Mouse (Mus musculus): Measurements from ENCODE around the gene Padi1.

- TF ChIP-seq CTCF (IDR thresholded peaks at IDR 0.05; ENCODE audit: low read depth, low read length) (no peak), POLR2A (IDR thresholded peaks at IDR 0.05; ENCODE audit: borderline replicate concordance, low read depth, low read length) (no peak)
Observed at GRCm38 (mm10) chr4:140879116-140879515, 33.5 kb upstream of the Padi1 start.
